Mouse (Mus musculus) ES-Bruce4 (cell line): Measurements from ENCODE around the gene Slc8a2. TPM values are rescaled to one million over a fixed set of nuclear protein-coding genes. Genes with fewer than 3 reads are reported as not detected.

ENCODE experiments used
- H3K27ac ChIP-seq: 2 replicates; pipeline ENCODE4 v1.5.1; 2012; ENCODE audit warnings: low read length, inconsistent platforms; ENCODE audit not compliant: insufficient read depth
- H3K27me3 ChIP-seq: 2 replicates; pipeline ENCODE4 v1.6.1; 2012; ENCODE audit warnings: mild to moderate bottlenecking, low read length, inconsistent platforms; ENCODE audit not compliant: control insufficient read depth, poor library complexity, insufficient read depth, severe bottlenecking
- H3K36me3 ChIP-seq: 2 replicates; pipeline ENCODE4 v1.6.1; 2012; ENCODE audit warnings: inconsistent platforms, mild to moderate bottlenecking, low read length, moderate library complexity; ENCODE audit not compliant: control insufficient read depth, poor library complexity, insufficient read depth, severe bottlenecking
- H3K4me1 ChIP-seq: one replicate; pipeline ENCODE4 v1.8.1; 2011; ENCODE audit warnings: low read length; ENCODE audit not compliant: control insufficient read depth, insufficient read depth
- H3K4me3 ChIP-seq: 2 replicates; pipeline ENCODE4 v1.5.1; 2011; ENCODE audit warnings: low read depth, mild to moderate bottlenecking, low read length
- H3K9ac ChIP-seq: 2 replicates; pipeline ENCODE4 v1.6.1; 2012; ENCODE audit warnings: low read depth, mild to moderate bottlenecking, inconsistent platforms; ENCODE audit not compliant: poor library complexity, severe bottlenecking
- H3K9me3 ChIP-seq: replicated peaks from 2 replicates; pipeline ENCODE4 v1.6.1; 2012; ENCODE audit warnings: mild to moderate bottlenecking, low read length, inconsistent platforms; ENCODE audit not compliant: control insufficient read depth, poor library complexity, insufficient read depth, severe bottlenecking
- CTCF ChIP-seq: IDR thresholded peaks from one replicate; pipeline ENCODE4 v1.8.1; 2011; ENCODE audit warnings: low read depth, low read length
- EP300 ChIP-seq: IDR thresholded peaks from 2 replicates; pipeline ENCODE4 v1.6.1; 2011; ENCODE audit warnings: low read depth, low read length; ENCODE audit not compliant: insufficient read depth
- POLR2A ChIP-seq: IDR thresholded peaks from one replicate; pipeline ENCODE4 v1.8.1; 2011; ENCODE audit warnings: low read length; ENCODE audit not compliant: insufficient read depth
- polyA plus RNA-seq: library from polyadenylated mRNA; stranded (reverse); fragments of >200 nt; gene quantifications from 2 replicates; pipeline ENCODE4 v1.2.4, GENCODE M21; 2011; ENCODE audit warnings: low read depth; ENCODE audit not compliant: missing spikeins, insufficient read depth, insufficient read length

Slc8a2 gene
- polyA plus RNA-seq, 1 experiment = 4.5 TPM

DNA sequence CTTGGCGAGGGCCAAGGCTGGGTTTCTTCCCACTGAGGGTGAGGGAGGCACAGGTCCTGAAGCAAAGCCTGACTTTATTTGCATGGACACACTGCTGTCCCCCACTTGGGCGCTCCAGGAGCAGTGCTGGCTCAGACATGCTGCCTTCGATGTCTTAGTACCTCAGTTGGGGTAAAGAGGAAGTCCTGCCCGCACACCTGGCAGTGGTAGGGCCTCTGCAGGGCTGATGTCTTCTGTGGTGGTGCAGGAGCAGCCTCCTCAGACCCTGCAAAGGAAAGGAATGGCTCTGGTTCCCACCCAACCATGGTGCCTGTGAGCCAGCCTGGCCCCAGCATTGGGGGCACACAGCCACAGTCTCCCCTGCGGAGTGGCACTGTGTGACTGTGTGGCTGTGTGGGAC lies 67.5 kb downstream of the Slc8a2 start:
- Histone ChIP-seq H3K4me1 (no peaks in the 10 kb centered on the region), H3K4me3 (no peak overlapping the region), H3K27me3 (no peaks in the 10 kb centered on the region), H3K9me3 (no peaks in the 10 kb centered on the region), H3K27ac (no peak overlapping the region), H3K9ac (no peak overlapping the region), H3K36me3 (no peaks in the 10 kb centered on the region)
- TF ChIP-seq CTCF (no peak), EP300 (no peak), POLR2A (no peak)

- H3K9ac ChIP-seq = no peak overlapping the region
- H3K9me3 ChIP-seq = no peaks in the 10 kb centered on the region
- no peaks in the 10 kb centered on the region for H3K27me3 ChIP-seq
- no peaks in the 10 kb centered on the region for H3K36me3 ChIP-seq
- no peak overlapping the region for H3K4me3 ChIP-seq
- H3K27ac ChIP-seq = no peak overlapping the region
- no peak for TF ChIP-seq EP300
- no peak for TF ChIP-seq CTCF
- no peak for TF ChIP-seq POLR2A
- H3K4me1 ChIP-seq = no peaks in the 10 kb centered on the region
Measured at GRCm38 (mm10) chr7:16198540-16198939, 68.9 kb downstream of the Slc8a2 start.

GRCm38 (mm10) chr7:16201136-16201535 lies 71.5 kb downstream of the Slc8a2 start:
- no peak overlapping the region for H3K9ac ChIP-seq
- no peaks in the 10 kb centered on the region for H3K27me3 ChIP-seq
- H3K36me3 ChIP-seq = no peaks in the 10 kb centered on the region
- H3K4me3 ChIP-seq = no peak overlapping the region
- H3K9me3 ChIP-seq = no peaks in the 10 kb centered on the region
- TF ChIP-seq CTCF (no peak), EP300 (no peak), POLR2A (no peak)
- no peaks in the 10 kb centered on the region for H3K4me1 ChIP-seq
- H3K27ac ChIP-seq = no peak overlapping the region

- H3K9me3 ChIP-seq = no peaks in the 10 kb centered on the region
- no peak overlapping the region for H3K27ac ChIP-seq
- H3K27me3 ChIP-seq = no peaks in the 10 kb centered on the region
- no peak overlapping the region for H3K9ac ChIP-seq
- no peak overlapping the region for H3K4me3 ChIP-seq
- H3K4me1 ChIP-seq = no peaks in the 10 kb centered on the region
- TF ChIP-seq CTCF = no peak
- TF ChIP-seq EP300 = no peak
- no peak for TF ChIP-seq POLR2A
- H3K36me3 ChIP-seq = no peaks in the 10 kb centered on the region
Measured at GRCm38 (mm10) chr7:16202756-16203504, 73.3 kb downstream of the Slc8a2 start.

DNA sequence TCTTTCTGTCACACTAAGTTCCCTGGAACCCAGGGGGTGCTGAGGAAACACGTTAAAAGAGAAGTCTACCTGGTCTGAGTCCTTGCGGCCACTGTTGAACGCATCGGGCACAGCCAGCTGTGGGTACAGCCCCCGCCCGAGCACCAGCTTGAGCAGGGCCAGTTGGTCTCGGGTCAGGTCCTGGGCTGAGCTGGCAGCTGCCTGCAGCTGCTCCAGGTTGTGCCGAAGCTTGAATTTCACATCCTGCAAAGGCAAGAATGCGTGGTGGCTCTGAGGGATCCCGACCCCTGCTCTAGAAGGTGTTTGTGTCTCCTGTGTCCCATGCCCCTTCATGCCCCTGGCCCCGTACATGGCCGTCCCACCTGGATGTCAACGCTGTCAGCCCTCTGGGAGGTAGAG lies 73.9 kb downstream of the Slc8a2 start:
- Histone ChIP-seq H3K9me3 (no peaks in the 10 kb centered on the region), H3K4me1 (no peaks in the 10 kb centered on the region), H3K4me3 (no peak overlapping the region), H3K36me3 (no peaks in the 10 kb centered on the region), H3K27me3 (no peaks in the 10 kb centered on the region), H3K27ac (no peak overlapping the region), H3K9ac (no peak overlapping the region)
- no peak for TF ChIP-seq EP300
- no peak for TF ChIP-seq POLR2A
- TF ChIP-seq CTCF = no peak

DNA sequence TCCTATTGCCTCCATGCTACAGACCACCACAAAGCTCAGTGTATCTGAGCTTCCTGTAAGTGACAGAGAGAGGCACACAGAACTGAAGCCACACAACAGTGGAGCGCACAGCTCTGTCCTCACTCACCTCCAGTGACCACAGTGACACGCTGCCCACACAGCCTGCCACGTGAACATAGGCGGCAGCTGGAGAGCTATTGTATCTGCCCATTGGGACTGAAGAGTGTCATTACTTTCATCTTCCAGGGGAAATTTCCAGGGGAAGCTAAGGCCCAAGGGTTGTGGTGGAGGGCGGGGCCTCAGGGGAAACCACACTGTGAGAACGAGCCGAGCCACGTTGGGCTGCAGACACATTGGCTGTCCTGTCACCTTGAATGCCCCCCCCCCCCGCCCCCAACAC lies 75.2 kb downstream of the Slc8a2 start:
- H3K36me3 ChIP-seq = no peaks in the 10 kb centered on the region
- no peak overlapping the region for H3K27ac ChIP-seq
- H3K4me1 ChIP-seq = no peaks in the 10 kb centered on the region
- no peak overlapping the region for H3K9ac ChIP-seq
- no peaks in the 10 kb centered on the region for H3K9me3 ChIP-seq
- no peak for TF ChIP-seq POLR2A
- no peak for TF ChIP-seq CTCF
- TF ChIP-seq EP300 = no peak
- no peak overlapping the region for H3K4me3 ChIP-seq
- H3K27me3 ChIP-seq = no peaks in the 10 kb centered on the region
